Mouse (Mus musculus): ENCODE measurements around the gene Dis3l2. TPM values are rescaled to one million over a fixed set of nuclear protein-coding genes. Genes with fewer than 3 reads are reported as not detected.

Dis3l2 gene
- total and polyA plus RNA-seq, 3 experiments, result 11.6 to 44.3 (median 31.5) TPM

- no peak for ATAC-seq (ENCODE audit: extremely low read depth, insufficient number of reproducible peaks, low FRiP score, poor library complexity, severe bottlenecking)
- Histone ChIP-seq H3K36me3 (replicated peaks) (no peaks in the 10 kb centered on the region), H3K4me3 (ENCODE audit: low read depth, low read length) (no peak overlapping the region), H3K9me3 (replicated peaks) (no peaks in the 10 kb centered on the region), H3K27me3 (ENCODE audit: insufficient read depth, low read length) (peaks cover 44% of the 10 kb centered on the region), H3K4me1 (ENCODE audit: insufficient read depth, low read depth, low read length) (no peaks in the 10 kb centered on the region)
- no peak for TF ChIP-seq TAL1 (conservative IDR thresholded peaks at IDR 0.05; ENCODE audit: low read depth, low read length)
- TF ChIP-seq POLR2AphosphoS5 (IDR thresholded peaks at IDR 0.05; ENCODE audit: insufficient replicate concordance, low read depth, low read length), result no peak
- TF ChIP-seq CTCF (IDR thresholded peaks at IDR 0.05; ENCODE audit: low read depth, low read length), result no peak
- no peak for TF ChIP-seq GATA2 (IDR thresholded peaks at IDR 0.05; ENCODE audit: borderline replicate concordance, low read depth, low read length)
- TF ChIP-seq GATA1 (IDR thresholded peaks at IDR 0.05; ENCODE audit: borderline replicate concordance, low read length), result no peak
- DNase-seq (ENCODE audit: low spot score), result no peak
Observed at GRCm38 (mm10) chr1:86674385-86674784, 29.2 kb upstream of the Dis3l2 start.

- Histone ChIP-seq H3K27me3 (ENCODE audit: insufficient read depth, low read length) (peaks cover 37% of the 10 kb centered on the region), H3K4me3 (ENCODE audit: low read depth, low read length) (no peak overlapping the region)
- TF ChIP-seq POLR2AphosphoS5 (IDR thresholded peaks at IDR 0.05; ENCODE audit: insufficient replicate concordance, low read depth, low read length) (no peak), GATA2 (IDR thresholded peaks at IDR 0.05; ENCODE audit: borderline replicate concordance, low read depth, low read length) (no peak), CTCF (IDR thresholded peaks at IDR 0.05; ENCODE audit: low read depth, low read length) (no peak), TAL1 (conservative IDR thresholded peaks at IDR 0.05; ENCODE audit: low read depth, low read length) (no peak), GATA1 (IDR thresholded peaks at IDR 0.05; ENCODE audit: borderline replicate concordance, low read length) (no peak)
Observed at GRCm38 (mm10) chr1:86675126-86675525, 28.5 kb upstream of the Dis3l2 start.

GRCm38 (mm10) chr1:86677624-86678023, 26.0 kb upstream of the Dis3l2 start:
- Histone ChIP-seq H3K4me1 (ENCODE audit: insufficient read depth, low read depth, low read length) (no peaks in the 10 kb centered on the region), H3K4me3 (ENCODE audit: low read depth, low read length) (no peak overlapping the region), H3K27me3 (ENCODE audit: insufficient read depth, low read length) (peaks cover 44% of the 10 kb centered on the region), H3K36me3 (replicated peaks) (no peaks in the 10 kb centered on the region), H3K9me3 (replicated peaks) (no peaks in the 10 kb centered on the region)
- no peak for ATAC-seq (ENCODE audit: extremely low read depth, insufficient number of reproducible peaks, low FRiP score, poor library complexity, severe bottlenecking)
- TF ChIP-seq CTCF (IDR thresholded peaks at IDR 0.05; ENCODE audit: low read depth, low read length) (no peak), GATA2 (IDR thresholded peaks at IDR 0.05; ENCODE audit: borderline replicate concordance, low read depth, low read length) (no peak), POLR2AphosphoS5 (IDR thresholded peaks at IDR 0.05; ENCODE audit: insufficient replicate concordance, low read depth, low read length) (no peak), GATA1 (IDR thresholded peaks at IDR 0.05; ENCODE audit: borderline replicate concordance, low read length) (no peak), TAL1 (conservative IDR thresholded peaks at IDR 0.05; ENCODE audit: low read depth, low read length) (no peak)
- DNase-seq (ENCODE audit: low spot score), result no peak

More at GRCm38 (mm10) chr1:86675126-86675525, 28.5 kb upstream of the Dis3l2 start:
- Histone ChIP-seq H3K4me1 (ENCODE audit: insufficient read depth, low read depth, low read length) (no peaks in the 10 kb centered on the region), H3K9me3 (replicated peaks) (no peaks in the 10 kb centered on the region), H3K36me3 (replicated peaks) (no peaks in the 10 kb centered on the region)
- ATAC-seq (ENCODE audit: extremely low read depth, insufficient number of reproducible peaks, low FRiP score, poor library complexity, severe bottlenecking), result no peak
- DNase-seq (ENCODE audit: low spot score), result no peak

- no peaks in the 10 kb centered on the region for H3K36me3 ChIP-seq (replicated peaks)
- H3K27me3 ChIP-seq (ENCODE audit: insufficient read depth, low read length), result peaks cover 49% of the 10 kb centered on the region
- DNase-seq (ENCODE audit: low spot score) (no peak), ATAC-seq (ENCODE audit: extremely low read depth, insufficient number of reproducible peaks, low FRiP score, poor library complexity, severe bottlenecking) (no peak)
- H3K4me1 ChIP-seq (ENCODE audit: insufficient read depth, low read depth, low read length), result no peaks in the 10 kb centered on the region
- H3K4me3 ChIP-seq (ENCODE audit: low read depth, low read length), result no peak overlapping the region
- H3K9me3 ChIP-seq (replicated peaks), result no peaks in the 10 kb centered on the region
- TF ChIP-seq GATA1 (IDR thresholded peaks at IDR 0.05; ENCODE audit: borderline replicate concordance, low read length), result no peak
- no peak for TF ChIP-seq POLR2AphosphoS5 (IDR thresholded peaks at IDR 0.05; ENCODE audit: insufficient replicate concordance, low read depth, low read length)
- TF ChIP-seq GATA2 (IDR thresholded peaks at IDR 0.05; ENCODE audit: borderline replicate concordance, low read depth, low read length), result no peak
- TF ChIP-seq CTCF (IDR thresholded peaks at IDR 0.05; ENCODE audit: low read depth, low read length), result no peak
- no peak for TF ChIP-seq TAL1 (conservative IDR thresholded peaks at IDR 0.05; ENCODE audit: low read depth, low read length)
Observed at GRCm38 (mm10) chr1:86678667-86679066, 24.9 kb upstream of the Dis3l2 start.

- no peak for TF ChIP-seq GATA2 (IDR thresholded peaks at IDR 0.05; ENCODE audit: borderline replicate concordance, low read depth, low read length)
- no peak for TF ChIP-seq CTCF (IDR thresholded peaks at IDR 0.05; ENCODE audit: low read depth, low read length)
- no peak for TF ChIP-seq TAL1 (conservative IDR thresholded peaks at IDR 0.05; ENCODE audit: low read depth, low read length)
- no peak for TF ChIP-seq GATA1 (IDR thresholded peaks at IDR 0.05; ENCODE audit: borderline replicate concordance, low read length)
- TF ChIP-seq POLR2AphosphoS5 (IDR thresholded peaks at IDR 0.05; ENCODE audit: insufficient replicate concordance, low read depth, low read length), result no peak
- ATAC-seq (ENCODE audit: extremely low read depth, insufficient number of reproducible peaks, low FRiP score, poor library complexity, severe bottlenecking) (no peak), DNase-seq (ENCODE audit: low spot score) (no peak)
- Histone ChIP-seq H3K4me3 (ENCODE audit: low read depth, low read length) (no peak overlapping the region), H3K9me3 (replicated peaks) (no peaks in the 10 kb centered on the region), H3K4me1 (ENCODE audit: insufficient read depth, low read depth, low read length) (no peaks in the 10 kb centered on the region), H3K36me3 (replicated peaks) (no peaks in the 10 kb centered on the region), H3K27me3 (ENCODE audit: insufficient read depth, low read length) (peaks cover 35% of the 10 kb centered on the region)
Observed at GRCm38 (mm10) chr1:86687236-86687635, 16.4 kb upstream of the Dis3l2 start.

- H3K9me3 ChIP-seq (replicated peaks), result no peaks in the 10 kb centered on the region
- no peaks in the 10 kb centered on the region for H3K36me3 ChIP-seq (replicated peaks)
- H3K27me3 ChIP-seq (ENCODE audit: insufficient read depth, low read length), result peaks cover 14% of the 10 kb centered on the region
- DNase-seq (ENCODE audit: low spot score) (no peak), ATAC-seq (ENCODE audit: extremely low read depth, insufficient number of reproducible peaks, low FRiP score, poor library complexity, severe bottlenecking) (no peak)
- peaks cover 2% of the 10 kb centered on the region; the same call in 1 of the 2 replicates for H3K4me1 ChIP-seq (ENCODE audit: insufficient read depth, low read depth, low read length)
- TF ChIP-seq GATA2 (IDR thresholded peaks at IDR 0.05; ENCODE audit: borderline replicate concordance, low read depth, low read length), result no peak
- TF ChIP-seq CTCF (IDR thresholded peaks at IDR 0.05; ENCODE audit: low read depth, low read length), result no peak
- TF ChIP-seq GATA1 (IDR thresholded peaks at IDR 0.05; ENCODE audit: borderline replicate concordance, low read length), result no peak
- no peak for TF ChIP-seq POLR2AphosphoS5 (IDR thresholded peaks at IDR 0.05; ENCODE audit: insufficient replicate concordance, low read depth, low read length)
- no peak for TF ChIP-seq TAL1 (conservative IDR thresholded peaks at IDR 0.05; ENCODE audit: low read depth, low read length)
- H3K4me3 ChIP-seq (ENCODE audit: low read depth, low read length), result no peak overlapping the region
Observed at GRCm38 (mm10) chr1:86691027-86691426, 12.6 kb upstream of the Dis3l2 start.

Data from G1E (cell line).